Mouse (Mus musculus): ENCODE data around the gene Prl.
"Not testable (repeated sequence)": the region's sequence is repeated elsewhere in the genome, so short reads cannot be mapped to it uniquely, and the experiment has no call there.

Gene Prl

DNA sequence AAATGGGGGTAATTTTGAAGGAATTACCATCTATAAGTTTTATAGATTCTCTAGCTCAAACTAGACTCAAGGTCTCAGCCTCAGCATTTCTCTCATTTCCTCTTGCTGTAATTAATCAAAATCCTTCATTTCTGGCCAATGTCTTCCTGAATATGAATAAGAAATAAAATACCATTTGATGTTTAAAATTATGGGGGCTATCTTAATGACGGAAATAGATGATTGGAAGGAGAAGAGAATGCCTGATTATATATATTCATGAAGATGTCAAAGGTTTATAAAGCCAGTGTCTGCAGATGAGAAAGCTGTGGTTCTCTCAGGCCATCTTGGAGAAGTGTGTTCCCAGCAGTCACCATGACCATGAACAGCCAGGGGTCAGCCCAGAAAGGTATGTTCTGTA lies at the start of gene Prl:
Gene Prl (plus strand): TSS at position 301 of the 400 bp plus-strand sequence.
- no peak for DNase-seq (ENCODE audit: low spot score)

DNA sequence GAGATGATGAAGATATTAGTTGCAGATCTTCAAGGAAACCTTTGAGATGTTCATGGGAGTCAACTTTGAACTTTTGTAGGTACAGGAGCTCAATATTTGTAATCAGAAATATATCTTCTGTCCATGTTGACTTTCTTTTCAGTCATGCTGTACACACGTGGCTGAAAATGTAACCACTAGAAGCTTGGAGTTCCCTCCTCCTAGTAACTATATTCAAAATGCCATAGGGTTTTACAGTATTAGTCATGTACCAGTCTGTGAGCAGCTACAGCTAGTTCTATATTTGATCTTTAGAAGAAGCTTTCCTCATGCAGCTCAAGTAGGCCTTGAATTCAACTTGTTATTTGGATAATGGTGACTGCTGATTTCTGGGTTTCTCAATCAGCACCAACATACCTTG lies 30.8 kb upstream of the Prl start:
- no peak for DNase-seq (ENCODE audit: low spot score)

DNA sequence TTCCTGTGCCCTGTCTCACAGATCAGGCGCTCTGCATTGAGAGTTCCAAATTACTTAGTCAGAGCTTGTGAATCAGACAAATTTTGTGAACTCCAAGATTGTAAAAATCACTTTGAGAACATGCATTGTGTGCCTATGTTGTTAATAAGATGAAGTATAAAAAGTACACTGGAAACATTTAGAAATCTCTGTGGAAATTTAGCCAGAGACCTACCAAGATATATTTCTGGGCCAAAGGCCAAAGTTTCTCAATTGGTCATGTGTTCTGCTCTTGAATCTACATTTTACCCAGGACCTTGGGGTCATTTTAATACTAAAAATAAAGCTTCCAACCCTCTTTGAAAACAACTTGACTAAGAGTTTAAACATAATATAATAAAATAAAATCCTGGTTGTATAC lies 30.0 kb upstream of the Prl start:
- no peak for DNase-seq (ENCODE audit: low spot score)

DNA sequence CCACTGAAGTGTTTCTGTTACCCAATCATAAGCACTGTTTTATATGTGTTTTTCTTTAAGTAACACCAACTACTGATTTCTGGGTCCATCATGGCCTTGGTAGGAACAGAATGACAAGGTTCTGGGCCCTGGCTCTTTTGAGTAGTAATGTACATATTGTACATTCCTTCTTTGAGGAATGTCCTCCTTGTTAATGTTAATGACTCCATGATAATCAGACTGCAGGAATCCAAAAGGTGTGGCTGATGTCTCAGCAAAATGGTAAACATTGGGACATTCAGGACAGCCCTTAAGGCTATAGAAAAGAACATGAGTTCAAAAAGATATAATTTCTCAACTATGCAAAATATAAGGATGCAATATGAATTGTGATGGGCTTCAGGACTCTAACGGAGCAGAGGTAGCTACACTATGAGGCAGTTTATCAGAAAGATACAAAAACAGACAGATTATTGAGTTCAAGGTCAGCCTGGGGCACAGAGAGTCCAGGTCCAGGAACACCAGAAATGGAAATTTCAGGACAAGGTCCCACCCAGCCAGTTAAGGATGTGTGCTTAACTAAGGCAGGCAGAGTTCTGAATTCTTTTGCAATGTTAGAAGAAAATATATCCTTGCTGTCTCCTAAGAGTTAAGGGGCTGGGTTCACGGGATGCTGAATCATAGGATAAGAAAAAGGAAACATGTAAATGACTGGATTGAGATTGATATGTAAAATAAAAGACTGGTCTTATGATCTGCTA lies 28.7 kb upstream of the Prl start:
- no peak for DNase-seq (ENCODE audit: low spot score)

DNA sequence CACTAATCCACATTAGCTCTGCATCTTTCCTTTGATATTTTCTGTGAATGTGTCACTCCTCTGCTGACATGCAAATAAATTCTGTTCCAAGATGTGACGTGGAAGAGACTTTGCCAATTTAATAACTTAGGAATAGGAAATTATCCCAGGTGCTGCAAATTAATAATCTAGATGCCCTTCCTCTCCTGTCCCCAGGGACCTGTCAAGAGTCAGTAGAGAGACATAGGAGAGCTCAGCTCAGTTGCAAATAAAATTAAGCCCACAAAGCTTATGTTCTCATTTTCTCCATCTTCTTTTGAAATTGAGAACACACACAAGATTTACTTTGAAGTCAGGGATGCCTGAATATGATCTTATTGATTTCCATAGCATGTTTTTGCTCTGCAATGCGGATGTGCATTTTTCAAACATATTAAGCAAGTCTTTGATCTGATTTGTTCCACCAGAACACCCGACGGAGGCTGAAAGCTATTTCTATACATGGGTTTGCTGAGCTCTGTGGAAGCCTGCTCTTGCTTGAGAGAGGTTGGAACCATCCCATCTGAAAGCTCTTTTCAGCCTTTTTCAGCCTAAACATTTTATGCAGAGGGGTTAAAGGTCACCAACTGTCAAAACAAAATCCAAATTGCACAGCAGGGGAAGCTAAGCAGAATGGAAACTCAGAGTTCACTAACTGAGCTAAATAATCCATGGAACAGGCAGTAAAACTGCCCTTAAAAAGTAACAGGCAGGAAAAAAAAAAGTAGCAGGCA lies 26.1 kb upstream of the Prl start:
- no peak for DNase-seq (ENCODE audit: low spot score)

DNA sequence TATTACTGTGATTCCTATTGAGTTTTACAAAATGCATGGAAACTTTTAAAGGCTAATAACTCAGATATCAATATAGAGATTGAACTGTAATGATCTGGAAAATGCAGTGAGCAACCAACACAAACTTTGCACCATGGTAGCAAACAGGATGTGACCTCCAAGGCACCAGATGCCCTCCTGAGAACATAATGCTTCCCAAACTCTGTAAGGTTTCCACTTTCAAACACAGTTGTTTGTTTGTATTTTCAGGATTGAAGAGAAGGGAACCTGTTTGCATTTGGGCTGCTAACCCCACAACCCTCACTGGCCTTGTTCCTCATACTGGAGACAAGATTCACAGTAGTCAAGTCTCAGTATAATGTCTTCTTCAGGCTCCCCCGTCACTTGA lies 25.5 kb upstream of the Prl start:
- DNase-seq (ENCODE audit: low spot score) = no peak

DNA sequence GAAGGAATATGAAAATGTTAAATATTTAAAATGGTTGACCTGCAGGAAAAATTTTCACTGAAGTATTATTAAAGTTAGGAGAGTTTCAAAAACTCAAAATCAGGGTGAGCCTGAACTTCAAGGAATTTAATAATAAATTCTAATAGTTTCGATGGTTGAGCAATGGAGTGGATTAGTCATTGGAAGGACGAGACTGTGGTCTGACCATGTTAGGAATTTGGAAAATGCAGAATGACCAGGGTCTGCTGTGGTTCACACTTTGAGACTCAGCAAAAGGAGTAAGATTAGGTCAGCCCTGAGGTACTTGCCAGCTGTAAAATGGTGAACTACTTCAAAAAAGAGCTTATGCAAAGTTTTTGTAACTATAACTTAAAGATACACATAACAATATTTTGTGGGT lies 24.4 kb upstream of the Prl start:
- no peak for DNase-seq (ENCODE audit: low spot score)

DNA sequence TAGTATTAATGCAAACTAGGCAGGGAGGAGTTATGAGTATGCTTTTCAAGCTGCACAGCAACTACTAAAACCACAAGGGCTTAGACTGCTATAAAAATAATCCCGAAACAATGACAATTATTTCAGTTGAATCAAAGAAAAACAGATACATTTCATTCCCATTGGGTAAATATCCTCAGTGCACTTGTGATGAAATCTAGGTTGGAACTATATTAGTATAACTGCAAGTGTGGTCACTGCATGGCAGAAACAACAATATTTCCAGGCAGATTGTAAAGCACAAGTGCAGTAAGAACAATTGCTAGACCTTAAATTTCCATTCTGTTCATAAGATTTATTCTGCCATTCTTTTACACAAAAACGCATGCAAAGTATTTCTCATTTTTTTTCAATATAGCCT lies 15.2 kb upstream of the Prl start:
- DNase-seq (ENCODE audit: low spot score) = no peak

DNA sequence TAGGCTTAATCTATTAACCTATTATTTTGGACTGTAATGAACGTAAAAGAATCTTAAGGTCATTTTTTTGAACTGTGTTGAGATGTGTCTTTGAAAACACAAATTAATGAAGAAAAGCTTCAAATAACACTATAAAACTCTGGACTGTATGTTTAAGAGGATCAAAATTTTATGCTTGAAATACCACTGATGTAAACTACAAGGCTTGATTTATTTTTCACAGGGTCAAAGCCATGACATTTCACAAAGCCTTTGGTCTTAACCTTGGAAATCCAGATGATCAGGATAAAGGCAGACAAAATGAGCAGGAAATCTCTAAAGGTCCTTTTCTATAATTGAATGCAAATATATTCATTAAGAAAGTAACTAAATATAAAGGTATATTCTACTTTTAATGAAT lies 14.0 kb upstream of the Prl start:
- no peak for DNase-seq (ENCODE audit: low spot score)

DNA sequence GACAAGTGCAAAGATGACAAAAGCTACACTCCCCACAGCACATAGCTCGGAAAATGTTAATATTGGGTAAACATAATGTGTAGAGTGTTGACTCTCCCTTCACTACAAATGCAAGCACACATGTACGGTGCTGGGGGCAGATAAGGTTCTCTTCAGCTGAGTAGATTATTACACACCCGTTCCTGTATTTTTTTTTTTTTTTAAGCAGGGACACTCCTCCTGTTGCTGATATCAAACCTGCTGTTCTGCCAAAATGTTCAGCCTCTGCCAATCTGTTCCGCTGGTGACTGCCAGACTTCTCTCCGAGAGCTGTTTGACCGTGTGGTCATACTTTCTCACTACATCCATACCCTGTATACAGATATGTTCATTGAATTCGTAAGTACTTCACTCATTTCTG lies 1.8 kb downstream of the Prl start:
- DNase-seq (ENCODE audit: low spot score) = no peak

DNA sequence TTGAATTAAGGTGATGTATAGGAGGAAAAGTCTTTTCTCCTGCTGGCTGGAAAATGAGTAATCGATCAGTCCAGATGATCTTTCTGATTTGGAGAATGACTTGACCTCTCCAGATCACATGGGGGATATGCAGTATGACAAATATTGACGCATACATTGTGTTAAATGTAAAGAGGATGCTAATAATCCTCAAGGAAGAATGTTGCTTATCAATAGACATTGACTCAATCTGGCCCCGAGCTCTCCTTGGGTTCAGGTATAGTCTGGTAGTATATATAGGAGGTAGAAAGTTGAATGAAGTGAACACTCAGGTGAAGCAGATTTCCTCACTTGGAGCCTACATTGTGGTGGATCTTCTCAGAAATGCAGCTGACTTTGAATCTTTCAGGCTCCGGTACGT lies 36.5 kb downstream of the Prl start, which contains the start of gene Prl3d1:
Gene Prl3d1 (plus strand): TSS at position 301 of the 400 bp plus-strand sequence.
- not testable (repeated sequence) for DNase-seq (ENCODE audit: low spot score)
